Mouse (Mus musculus): ENCODE measurements around the gene Hist1h4n.

Hist1h4n gene

DNA sequence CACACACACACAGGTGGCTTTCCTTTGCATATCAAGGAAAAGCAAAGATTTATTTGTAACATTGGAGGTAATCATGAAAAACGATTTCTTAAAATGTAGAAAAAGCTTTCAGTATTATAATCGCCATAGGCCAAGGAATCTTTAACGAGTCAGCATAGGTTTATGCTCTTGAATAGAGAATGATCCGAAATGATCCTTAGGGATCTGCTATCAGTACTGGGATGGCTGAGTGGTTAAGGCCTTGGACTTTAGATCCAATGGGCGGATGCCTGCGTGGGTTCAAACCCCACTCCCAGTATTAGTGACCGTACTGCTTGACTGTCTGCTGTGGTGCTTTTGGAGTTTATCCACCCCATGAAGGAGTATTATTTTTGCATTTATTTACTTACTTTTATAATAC, 36.4 kb downstream of the Hist1h4n start:
- no peak for DNase-seq (ENCODE audit: low spot score)

DNA sequence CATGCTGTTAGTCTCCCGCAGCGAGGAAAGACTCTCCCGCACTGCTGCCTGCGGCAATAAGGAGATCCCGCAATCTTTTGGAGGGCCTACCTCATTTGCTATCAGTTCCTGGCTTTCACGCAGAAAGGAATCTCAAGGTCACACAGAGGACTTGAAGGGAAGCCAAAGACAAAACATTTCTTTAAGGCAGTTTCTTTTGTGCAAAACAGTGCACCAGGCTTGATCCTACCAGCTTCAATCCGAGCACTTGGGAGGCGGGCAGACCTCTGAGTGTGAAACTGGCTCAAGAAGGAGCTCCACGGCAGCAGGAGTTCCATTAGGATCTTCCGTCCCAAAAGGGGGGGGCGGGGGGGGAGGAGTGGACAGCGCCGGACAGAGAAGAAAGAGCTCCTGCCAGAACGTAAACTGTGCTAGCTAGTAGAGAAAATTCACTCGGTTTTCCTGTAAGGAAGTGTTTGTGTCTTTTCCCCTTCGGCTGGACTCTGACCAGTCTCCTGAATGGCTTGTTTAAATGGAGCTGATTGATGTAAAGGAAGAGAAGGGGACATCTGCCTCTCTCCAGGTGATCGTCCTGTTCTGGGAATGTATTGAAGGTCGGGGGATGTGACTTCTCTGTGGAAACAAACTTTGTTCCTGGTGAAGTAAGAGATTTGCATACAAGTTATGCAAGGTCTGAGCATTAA, 41.3 kb downstream of the Hist1h4n start:
- peak; percentile 49 for DNase-seq (ENCODE audit: low spot score)

DNA sequence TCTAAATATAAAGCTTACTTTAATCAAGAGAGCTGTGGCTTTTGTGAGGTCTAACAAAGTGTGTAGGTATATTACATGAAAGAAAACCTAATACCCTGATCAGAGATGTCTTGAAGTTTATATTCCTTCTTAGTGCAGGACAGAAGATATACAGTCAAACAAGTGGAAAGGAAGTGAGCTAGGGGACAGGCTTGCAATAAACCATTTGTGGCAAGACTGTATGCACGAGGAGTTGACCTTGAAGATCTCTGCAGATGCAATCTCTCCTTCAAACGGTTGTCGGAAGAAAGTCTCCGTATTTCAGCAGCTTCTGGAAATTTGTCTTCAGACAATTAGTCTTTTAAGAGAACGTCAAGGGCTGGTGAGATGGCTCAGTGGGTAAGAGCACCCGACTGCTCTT, 42.1 kb downstream of the Hist1h4n start:
- peak; percentile 11 for DNase-seq (ENCODE audit: low spot score)

DNA sequence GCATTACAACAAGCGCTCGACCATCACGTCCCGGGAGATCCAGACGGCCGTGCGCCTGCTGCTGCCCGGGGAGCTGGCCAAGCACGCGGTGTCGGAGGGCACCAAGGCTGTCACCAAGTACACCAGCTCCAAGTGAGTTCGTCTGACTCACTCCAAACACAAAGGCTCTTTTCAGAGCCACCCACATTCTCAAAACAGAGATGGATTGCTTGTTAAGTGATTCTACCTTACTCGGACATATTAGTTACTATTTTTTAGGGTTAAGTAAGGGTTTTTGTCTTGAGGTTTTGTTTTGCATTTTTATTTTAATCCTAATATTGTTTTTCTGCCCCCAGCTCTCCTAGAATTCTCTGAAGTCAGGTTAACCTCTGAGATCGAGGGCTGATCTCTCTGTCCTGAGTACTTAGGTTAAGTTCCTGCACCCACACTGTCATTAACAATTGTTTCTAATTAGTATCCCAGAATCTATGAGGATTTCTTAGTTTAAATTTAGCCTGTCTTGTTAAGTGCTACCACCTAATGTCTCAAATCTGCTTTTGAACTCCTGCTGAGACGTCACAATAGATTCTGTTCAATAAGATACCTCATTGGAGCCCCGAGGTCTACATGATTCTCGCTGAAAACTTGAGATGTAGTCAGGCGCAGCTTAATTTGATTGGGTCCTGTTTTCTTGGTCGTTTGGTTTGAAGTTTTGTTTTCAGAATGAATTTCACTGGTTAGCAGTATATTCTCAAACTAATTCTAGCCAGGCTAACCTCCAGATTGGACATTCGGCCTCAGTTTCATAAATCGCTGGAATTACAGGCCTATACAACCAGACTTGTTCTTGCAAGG, 44.0 kb downstream of the Hist1h4n start:
- DNase-seq (ENCODE audit: low spot score) = peak; percentile 75

DNA sequence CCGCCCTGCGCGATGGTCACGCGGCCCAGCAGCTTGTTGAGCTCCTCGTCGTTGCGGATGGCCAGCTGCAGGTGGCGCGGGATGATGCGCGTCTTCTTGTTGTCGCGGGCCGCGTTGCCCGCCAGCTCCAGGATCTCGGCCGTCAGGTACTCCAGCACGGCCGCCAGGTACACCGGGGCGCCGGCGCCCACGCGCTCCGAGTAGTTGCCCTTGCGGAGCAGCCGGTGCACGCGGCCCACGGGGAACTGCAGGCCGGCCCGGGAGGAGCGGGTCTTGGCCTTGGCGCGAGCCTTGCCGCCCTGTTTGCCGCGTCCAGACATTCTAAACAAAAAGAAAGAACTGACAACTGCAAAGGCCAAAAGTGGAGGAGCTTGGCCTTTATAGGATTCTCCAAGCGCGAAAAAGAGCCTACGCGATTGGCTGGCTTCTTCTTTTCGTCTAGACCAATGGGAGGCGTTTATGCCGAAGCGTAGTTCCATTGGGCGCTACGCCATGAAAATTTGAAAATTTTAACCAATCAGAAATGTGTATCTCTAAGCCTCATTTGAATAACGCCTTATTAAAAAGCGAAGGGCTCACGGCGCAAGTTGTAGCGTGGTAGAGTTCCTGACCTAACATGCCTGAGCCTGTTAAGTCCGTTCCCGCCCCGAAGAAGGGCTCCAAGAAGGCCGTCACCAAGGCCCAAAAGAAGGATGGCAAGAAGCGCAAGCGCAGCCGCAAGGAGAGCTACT, 44.9 kb downstream of the Hist1h4n start, which contains the start of the genes Hist1h2an and Hist1h2bp:
TSS of gene Hist1h2an (minus strand) at position 320 of the 731 bp plus-strand sequence.
TSS of gene Hist1h2bp (plus strand) at position 563 of the 731 bp plus-strand sequence.
- peak; percentile 98 for DNase-seq (ENCODE audit: low spot score)

DNA sequence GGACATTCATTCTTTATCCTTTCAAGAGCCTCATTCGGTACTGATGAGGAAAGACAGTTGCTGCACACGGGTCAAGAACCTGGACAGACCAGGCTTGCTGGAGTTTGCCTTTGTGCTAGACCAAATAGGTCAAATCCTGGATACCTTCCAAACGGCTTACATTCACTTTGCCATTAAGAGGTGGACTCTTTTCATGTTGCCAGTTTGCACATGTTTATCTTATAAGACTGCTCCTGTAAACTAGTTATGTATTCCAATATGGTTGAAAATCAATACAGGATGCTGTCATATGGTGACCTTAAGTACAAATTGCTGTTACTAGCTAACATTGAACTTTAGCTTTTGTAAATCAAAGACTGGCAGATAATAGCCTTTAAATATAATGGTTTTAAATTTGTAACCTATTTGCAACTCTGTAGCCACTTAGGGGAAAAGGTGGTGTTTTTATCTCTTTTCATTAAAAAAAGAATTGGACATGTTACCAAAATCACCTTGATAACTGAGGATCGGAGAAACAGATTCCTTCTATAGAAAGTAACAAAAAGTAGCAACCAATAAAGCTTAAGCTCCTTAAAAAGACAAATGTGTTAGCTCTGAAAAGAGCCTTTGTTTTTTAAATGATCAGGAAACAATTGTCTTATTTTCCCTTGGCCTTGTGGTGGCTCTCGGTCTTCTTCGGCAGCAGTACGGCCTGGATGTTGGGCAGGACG, 45.7 kb downstream of the Hist1h4n start:
- DNase-seq (ENCODE audit: low spot score) = peak; percentile 82

DNA sequence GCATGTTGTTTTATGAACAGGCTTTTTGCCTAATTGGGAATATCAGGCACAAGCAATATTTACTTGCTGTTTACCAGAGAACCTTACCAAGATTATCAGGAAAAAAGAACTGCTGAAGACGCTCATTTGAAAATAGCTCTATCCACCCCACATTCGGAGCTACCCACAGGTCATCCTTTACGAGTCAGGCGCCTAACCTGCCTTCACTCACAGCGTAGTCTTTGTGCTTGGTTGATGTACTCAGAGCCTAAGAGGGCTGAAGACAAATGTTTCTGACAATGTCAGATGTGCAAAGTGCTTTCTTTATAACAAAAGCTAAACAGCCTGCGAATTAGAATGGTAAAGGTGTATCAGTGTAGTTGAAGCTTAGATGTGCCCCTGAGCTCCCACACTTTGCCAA, 47.7 kb downstream of the Hist1h4n start:
- peak; percentile 60 for DNase-seq (ENCODE audit: low spot score)

DNA sequence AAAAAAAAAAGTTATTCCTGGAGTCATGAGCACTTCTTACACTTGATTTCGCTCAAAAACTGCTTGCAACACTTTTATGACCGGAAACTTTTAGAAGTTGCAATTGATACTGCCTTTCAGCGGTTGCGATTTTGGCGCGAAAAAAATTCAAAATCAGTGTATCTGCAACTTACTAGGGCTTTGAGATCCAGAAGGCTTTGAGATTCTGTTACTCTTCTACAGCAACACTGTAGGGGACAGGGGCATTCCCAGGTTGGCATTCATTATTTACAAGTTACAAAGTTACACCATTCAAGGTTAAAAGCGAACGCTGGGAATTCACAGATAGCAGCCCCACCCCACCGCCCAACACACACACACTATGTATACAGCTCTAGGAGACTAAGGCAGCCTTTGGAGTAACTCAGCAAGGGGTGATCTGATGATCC, 48.2 kb downstream of the Hist1h4n start:
- DNase-seq (ENCODE audit: low spot score) = peak; percentile 77

DNA sequence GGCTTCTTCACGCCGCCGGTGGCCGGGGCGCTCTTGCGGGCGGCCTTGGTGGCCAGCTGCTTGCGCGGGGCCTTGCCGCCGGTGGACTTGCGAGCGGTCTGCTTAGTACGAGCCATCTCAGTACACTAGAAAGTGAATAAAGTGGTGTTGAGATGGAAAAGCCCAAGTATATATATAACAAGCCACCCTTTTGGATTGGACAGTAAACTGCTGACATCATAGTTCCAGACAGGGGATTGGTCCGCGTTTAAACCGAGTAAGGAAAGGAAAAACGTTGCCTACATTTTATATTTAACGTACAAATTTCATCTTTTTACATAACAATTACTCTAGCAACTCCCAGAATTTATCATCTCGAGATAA, 48.8 kb downstream of the Hist1h4n start, which contains the start of gene Hist1h3i:
TSS of gene Hist1h3i (minus strand) at position 116 of the 363 bp plus-strand sequence.
- DNase-seq (ENCODE audit: low spot score) = peak; percentile 93

DNA sequence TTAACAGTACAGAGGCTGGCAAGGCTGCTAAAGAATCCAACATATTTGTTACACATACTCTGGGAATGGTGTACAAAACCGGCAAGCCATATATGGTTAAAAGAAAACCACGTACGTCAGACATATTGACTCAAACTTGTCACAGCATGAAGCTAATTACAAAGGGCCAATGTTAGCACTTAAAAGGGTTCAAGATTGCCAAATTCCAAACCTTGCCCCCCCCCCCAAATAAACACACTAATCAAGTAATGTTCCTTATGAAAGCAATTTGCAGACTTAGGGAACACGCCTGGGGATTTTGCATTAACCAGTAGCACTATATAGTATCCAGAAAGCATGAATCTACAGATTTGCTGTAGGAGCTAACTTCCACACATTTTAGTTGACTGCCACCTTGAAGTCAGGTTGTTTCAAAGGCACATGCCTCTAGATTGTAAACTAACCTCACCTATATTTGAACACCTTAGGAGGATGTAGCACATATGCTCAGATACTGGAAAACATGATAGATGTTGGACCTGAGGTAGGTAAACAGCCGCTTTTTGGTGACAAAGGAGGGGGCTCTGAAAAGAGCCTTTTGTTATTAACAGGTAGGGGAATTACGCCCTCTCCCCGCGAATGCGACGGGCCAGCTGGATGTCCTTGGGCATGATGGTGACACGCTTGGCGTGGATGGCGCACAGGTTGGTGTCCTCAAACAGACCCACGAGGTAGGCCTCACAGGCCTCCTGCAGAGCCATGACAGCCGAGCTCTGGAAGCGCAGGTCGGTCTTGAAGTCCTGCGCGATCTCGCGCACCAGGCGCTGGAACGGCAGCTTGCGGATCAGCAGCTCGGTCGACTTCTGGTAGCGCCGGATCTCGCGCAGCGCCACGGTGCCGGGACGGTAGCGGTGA, 49.4 kb downstream of the Hist1h4n start:
- DNase-seq (ENCODE audit: low spot score) = peak; percentile 86
